Mouse (Mus musculus): Measurements from ENCODE around the gene Trp53inp2. TPM values are rescaled to one million over a fixed set of nuclear protein-coding genes. Genes with fewer than 3 reads are reported as not detected.

Trp53inp2 gene
- total and polyA plus RNA-seq, 3 experiments, result 2.7 to 7.0 TPM; not detected in 1

DNA sequence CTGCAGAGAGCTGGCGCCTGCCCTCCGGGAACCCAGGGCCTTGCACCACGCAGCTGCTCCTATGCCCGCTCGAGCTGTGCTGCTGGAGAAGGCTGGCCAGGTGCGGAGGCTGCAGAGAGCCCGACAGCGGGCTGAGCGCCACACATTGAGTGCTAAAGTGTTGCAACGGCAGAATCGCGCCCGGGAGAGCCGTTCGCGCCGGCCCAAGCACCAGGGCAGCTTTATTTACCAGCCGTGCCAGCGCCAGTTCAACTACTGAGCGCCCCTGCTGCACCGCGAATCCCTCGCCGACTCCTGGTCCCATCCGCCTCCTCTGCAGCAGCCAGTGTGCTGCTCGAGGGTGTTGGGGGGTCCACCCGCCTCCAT is 5.7 kb downstream of the Trp53inp2 start:
- Histone ChIP-seq H3K4me3 (ENCODE audit: control insufficient read depth in 1 of 2, insufficient read depth in 1 of 2, low read depth in 2 of 2, low read length in 2 of 2) (no peak overlapping the region), H3K9me3 (replicated peaks; ENCODE audit: insufficient read depth, low read length) (no peaks in the 10 kb centered on the region), H3K27ac (ENCODE audit: control insufficient read depth, low read depth, low read length) (no peak overlapping the region), H3K27me3 (ENCODE audit: control insufficient read depth in 1 of 2, insufficient read depth in 2 of 2, low read length in 2 of 2) (no peaks in the 10 kb centered on the region), H3K9ac (ENCODE audit: control insufficient read depth, low read depth, low read length, poor library complexity, severe bottlenecking) (no peak overlapping the region), H3K79me2 (ENCODE audit: control insufficient read depth, insufficient read depth, low read length, poor library complexity) (no peaks in the 10 kb centered on the region), H3K4me1 (ENCODE audit: control insufficient read depth in 1 of 2, insufficient read depth in 2 of 2, low read length in 2 of 2) (peaks cover 0 to 7% of the 10 kb centered on the region in 2 experiments; a peak in 2 of 4 replicates), H3K36me3 (ENCODE audit: control insufficient read depth in 1 of 2, insufficient read depth in 2 of 2, low read length in 2 of 2) (peaks cover 2 to 4% of the 10 kb centered on the region in 2 experiments; a peak in 3 of 4 replicates)
- TF ChIP-seq KAT2A (conservative IDR thresholded peaks at IDR 0.05; ENCODE audit: low read depth, low read length), result no peak
- TF ChIP-seq ZNF384 (IDR thresholded peaks at IDR 0.05; ENCODE audit: low read depth, low read length), result no peak
- no peak for TF ChIP-seq E2F4 (IDR thresholded peaks at IDR 0.05; ENCODE audit: borderline replicate concordance, low read depth, low read length)
- no peak for TF ChIP-seq GATA1 (IDR thresholded peaks at IDR 0.05; ENCODE audit: low read depth, low read length)
- no peak for TF ChIP-seq ETS1 (IDR thresholded peaks at IDR 0.05; ENCODE audit: low read depth, low read length)
- TF ChIP-seq NELFE (IDR thresholded peaks at IDR 0.05; ENCODE audit: low read depth, low read length), result no peak
- no peak for TF ChIP-seq ZMIZ1 (IDR thresholded peaks at IDR 0.05; ENCODE audit: low read depth, low read length)
- no peak for TF ChIP-seq USF2 (IDR thresholded peaks at IDR 0.05; ENCODE audit: borderline replicate concordance in 1 of 2, insufficient read depth in 1 of 2, low read depth in 1 of 2, low read length in 2 of 2)
- TF ChIP-seq RCOR1 (IDR thresholded peaks at IDR 0.05; ENCODE audit: low read depth, low read length), result no peak
- no peak for TF ChIP-seq MAZ (IDR thresholded peaks at IDR 0.05; ENCODE audit: low read depth, low read length)
- no peak for TF ChIP-seq POLR2AphosphoS2 (IDR thresholded peaks at IDR 0.05; ENCODE audit: low read length)
- no peak for TF ChIP-seq HCFC1 (IDR thresholded peaks at IDR 0.05; ENCODE audit: low read depth, low read length)
- TF ChIP-seq MXI1 (IDR thresholded peaks at IDR 0.05; ENCODE audit: low read depth, low read length), result no peak
- no peak for TF ChIP-seq CHD1 (IDR thresholded peaks at IDR 0.05; ENCODE audit: low read depth, low read length)
- TF ChIP-seq POLR2A (IDR thresholded peaks at IDR 0.05; ENCODE audit: control insufficient read depth in 1 of 2, insufficient read depth in 1 of 2, low read depth in 1 of 2, low read length in 2 of 2, poor library complexity in 1 of 2), result no peak
- no peak for TF ChIP-seq MAFK (IDR thresholded peaks at IDR 0.05; ENCODE audit: borderline replicate concordance, low read depth, low read length)
- TF ChIP-seq SIN3A (IDR thresholded peaks at IDR 0.05; ENCODE audit: low read length), result no peak
- TF ChIP-seq JUND (IDR thresholded peaks at IDR 0.05; ENCODE audit: low read depth, low read length), result no peak
- no peak for TF ChIP-seq RAD21 (IDR thresholded peaks at IDR 0.05; ENCODE audit: low read depth, low read length)
- DNase-seq (ENCODE audit: low read depth, low spot score), result no peak

DNA sequence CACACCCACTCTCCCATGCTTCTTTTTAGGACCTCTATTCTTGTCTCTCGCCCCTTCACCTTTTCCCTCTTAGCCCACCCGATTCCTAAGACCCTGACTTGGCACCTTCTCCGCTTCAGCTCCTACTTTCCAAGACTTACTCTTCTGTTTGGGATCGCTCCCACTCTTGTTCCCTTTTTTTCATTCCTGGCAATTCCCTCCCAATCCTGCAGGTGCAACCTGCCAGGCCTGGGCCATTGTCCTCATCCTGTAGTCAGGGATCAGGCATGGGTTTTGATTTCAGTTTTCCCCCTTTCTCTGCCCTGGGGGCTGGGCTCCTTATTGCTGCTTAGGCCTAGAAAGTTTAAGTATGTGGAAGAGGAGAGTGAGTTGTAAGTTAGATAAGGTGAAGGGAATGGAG is 6.2 kb downstream of the Trp53inp2 start:
- Histone ChIP-seq H3K4me1 (ENCODE audit: control insufficient read depth in 1 of 2, insufficient read depth in 2 of 2, low read length in 2 of 2) (peaks cover 0 to 7% of the 10 kb centered on the region in 2 experiments; a peak in 2 of 4 replicates), H3K9me3 (replicated peaks; ENCODE audit: insufficient read depth, low read length) (no peaks in the 10 kb centered on the region), H3K9ac (ENCODE audit: control insufficient read depth, low read depth, low read length, poor library complexity, severe bottlenecking) (no peak overlapping the region), H3K27me3 (ENCODE audit: control insufficient read depth in 1 of 2, insufficient read depth in 2 of 2, low read length in 2 of 2) (no peaks in the 10 kb centered on the region), H3K36me3 (ENCODE audit: control insufficient read depth in 1 of 2, insufficient read depth in 2 of 2, low read length in 2 of 2) (peaks cover 3 to 4% of the 10 kb centered on the region in 2 experiments; a peak in 3 of 4 replicates), H3K4me3 (ENCODE audit: control insufficient read depth in 1 of 2, insufficient read depth in 1 of 2, low read depth in 2 of 2, low read length in 2 of 2) (no peak overlapping the region), H3K27ac (ENCODE audit: control insufficient read depth, low read depth, low read length) (no peak overlapping the region), H3K79me2 (ENCODE audit: control insufficient read depth, insufficient read depth, low read length, poor library complexity) (no peaks in the 10 kb centered on the region)
- DNase-seq (ENCODE audit: low read depth, low spot score), result no peak
- no peak for TF ChIP-seq GABPA (IDR thresholded peaks at IDR 0.05; ENCODE audit: low read depth, low read length)
- TF ChIP-seq RAD21 (IDR thresholded peaks at IDR 0.05; ENCODE audit: low read depth, low read length), result no peak
- no peak for TF ChIP-seq MXI1 (IDR thresholded peaks at IDR 0.05; ENCODE audit: low read depth, low read length)
- TF ChIP-seq GATA1 (IDR thresholded peaks at IDR 0.05; ENCODE audit: low read depth, low read length), result no peak
- no peak for TF ChIP-seq JUND (IDR thresholded peaks at IDR 0.05; ENCODE audit: low read depth, low read length)
- no peak for TF ChIP-seq MYC (IDR thresholded peaks at IDR 0.05; ENCODE audit: low read depth, low read length)
- no peak for TF ChIP-seq MAZ (IDR thresholded peaks at IDR 0.05; ENCODE audit: low read depth, low read length)
- no peak for TF ChIP-seq MYB (IDR thresholded peaks at IDR 0.05; ENCODE audit: low read depth, low read length)
- no peak for TF ChIP-seq SIN3A (IDR thresholded peaks at IDR 0.05; ENCODE audit: low read length)
- TF ChIP-seq TAL1 (IDR thresholded peaks at IDR 0.05; ENCODE audit: low read length), result no peak
- no peak for TF ChIP-seq POLR2AphosphoS2 (IDR thresholded peaks at IDR 0.05; ENCODE audit: low read length)
- TF ChIP-seq EP300 (IDR thresholded peaks at IDR 0.05; ENCODE audit: low read depth in 1 of 2, low read length in 2 of 2), result no peak
- TF ChIP-seq RCOR1 (IDR thresholded peaks at IDR 0.05; ENCODE audit: low read depth, low read length), result no peak
- TF ChIP-seq NRF1 (IDR thresholded peaks at IDR 0.05; ENCODE audit: insufficient read depth, low read depth, low read length, poor library complexity, severe bottlenecking), result no peak
- no peak for TF ChIP-seq ETS1 (IDR thresholded peaks at IDR 0.05; ENCODE audit: low read depth, low read length)
- no peak for TF ChIP-seq POLR2A (IDR thresholded peaks at IDR 0.05; ENCODE audit: control insufficient read depth in 1 of 2, insufficient read depth in 1 of 2, low read depth in 1 of 2, low read length in 2 of 2, poor library complexity in 1 of 2)

Data from MEL (cell line).